11 mouse cellular contexts compared by ENCODE assay signal in genomic region chr9:50470377-50471100, GRCm38 (mm10). TPM values are rescaled to one million over a fixed set of nuclear protein-coding genes. Genes with fewer than 3 reads are reported as not detected.
A peak's percentile ranks its signal among the peaks of the same experiment; 100 is the strongest.
DNase-seq lines count a peak whose midpoint lies in the region; ATAC-seq and TF ChIP-seq lines count a peak whose summit lies in the region.
"Had no signal": no experiment of that assay in that cellular context is flagged by ENCODE, and none has a peak within 500 bp of the region (broad histone marks: within the 10 kb centered on the region; RNA-seq: fewer than 3 reads in every experiment).

No protein-coding gene starts in this region.

- H3K4me2 ChIP-seq in embryonic facial prominence, embryonic 14.5 days (ENCODE audit: low read depth, low read length), result no peak overlapping the region
- H3K4me2 ChIP-seq in myocyte (ENCODE audit: low read depth), result no peak overlapping the region
- H3K4me2 ChIP-seq: lung, embryonic 15.5 days had no signal

- no peaks in the 10 kb centered on the region for H3K9me3 ChIP-seq in embryonic facial prominence, embryonic 14.5 days (ENCODE audit: control insufficient read depth, low read length)
- H3K9me3 ChIP-seq: lung, embryonic 15.5 days had no signal

- H3K4me3 ChIP-seq in embryonic facial prominence, embryonic 14.5 days (ENCODE audit: low read depth, low read length), result no peak overlapping the region
- no peak overlapping the region for H3K4me3 ChIP-seq in myocyte
- H3K4me3 ChIP-seq: gastrocnemius, adult 2 months; lung, embryonic 15.5 days had no signal

- H3ac ChIP-seq in myocyte (ENCODE audit: control insufficient read depth, insufficient read length), result no peak overlapping the region

- 0 out of 2 replicates have a peak overlapping the region, but pooled peaks have one; percentile 0 for H3K27ac ChIP-seq in embryonic facial prominence, embryonic 14.5 days (replicated peaks; ENCODE audit: low read depth, low read length)
- H3K27ac ChIP-seq: gastrocnemius, adult 2 months; kidney, postnatal 0 days; lung, embryonic 15.5 days had no signal

- ATAC-seq in embryonic facial prominence, embryonic 14.5 days (ENCODE audit: low read depth), result no peak

- no peaks in the 10 kb centered on the region for H3K27me3 ChIP-seq in embryonic facial prominence, embryonic 14.5 days (replicated peaks; ENCODE audit: control insufficient read depth, insufficient read depth, low read length)
- H3K27me3 ChIP-seq in myocyte (ENCODE audit: control insufficient read depth, insufficient read depth, insufficient read length), result no peaks in the 10 kb centered on the region
- H3K27me3 ChIP-seq: lung, embryonic 15.5 days had no signal

- no peaks in the 10 kb centered on the region for H3K79me2 ChIP-seq in myocyte (ENCODE audit: control insufficient read depth, insufficient read depth)

- WGBS in embryonic facial prominence, embryonic 14.5 days, result 76% methylated on average over 5 of the region's 5 CpGs

- no peaks in the 10 kb centered on the region for H3K36me3 ChIP-seq in embryonic facial prominence, embryonic 14.5 days (ENCODE audit: control insufficient read depth, insufficient read depth, low read length)
- H3K36me3 ChIP-seq in myocyte (ENCODE audit: control insufficient read depth, insufficient read depth), result no peaks in the 10 kb centered on the region
- H3K36me3 ChIP-seq: lung, embryonic 15.5 days had no signal

- H3K9ac ChIP-seq in embryonic facial prominence, embryonic 14.5 days (ENCODE audit: low read depth, low read length), result no peak overlapping the region
- H3K9ac ChIP-seq: lung, embryonic 15.5 days had no signal

- H3K4me1 ChIP-seq in embryonic facial prominence, embryonic 14.5 days (ENCODE audit: control insufficient read depth, insufficient read depth, low read length), result no peaks in the 10 kb centered on the region

- no peak for TF ChIP-seq POLR2A in myocyte (IDR thresholded peaks at IDR 0.05; ENCODE audit: insufficient read length, low read depth)

- DNase-seq in 3134 (ENCODE audit: extremely low read depth, insufficient read length, low spot score) (peak; percentile 36), 3T3-L1 (ENCODE audit: low read depth, low spot score) (peak; percentile 85)
- DNase-seq in embryonic facial prominence, embryonic 14.5 days (ENCODE audit: low spot score), result no peak
- no peak for DNase-seq in natural killer cell, adult 2 months (ENCODE audit: low spot score in 2 of 2)
- DNase-seq in cerebellum, postnatal 4 days (ENCODE audit: low spot score in 2 of 2), result no peak
- DNase-seq in ovary, postnatal 36 days (ENCODE audit: low spot score), result no peak
- DNase-seq: gastrocnemius, adult 2 months; heart, postnatal 4 days had no signal

TF ChIP-seq in myocyte, 11 proteins besides CTCF, POLR2A, EP300 and RAD21:
- TF ChIP-seq CEBPB (IDR thresholded peaks at IDR 0.05; ENCODE audit: insufficient read depth, poor library complexity, severe bottlenecking), result 0 out of 2 replicates have a peak, but pooled peaks have one; percentile 37
- TF ChIP-seq MYOD1 (IDR thresholded peaks at IDR 0.05; ENCODE audit: control insufficient read depth in 1 of 3, insufficient read length in 2 of 3, low read depth in 2 of 3), result no peak

RNA-seq across cellular contexts. Expression of gene Plet1, which starts 23.8 kb away (rescaled TPM):
- 2.7 and 7.1 TPM in 2 replicates for polyA plus RNA-seq in embryonic facial prominence, embryonic 14.5 days (2014; fragmentation: Nextera tagmentation; extraction: Ambion mirVana)
- 7.9 TPM for polyA plus RNA-seq in myocyte (2012; fragmentation: generic; extraction: Trizol)

RNA-seq across cellular contexts. Expression of gene Pts, which starts 58.0 kb away (rescaled TPM):
- 61.3 and 63.3 TPM in 2 replicates for polyA plus RNA-seq in embryonic facial prominence, embryonic 14.5 days (2014; fragmentation: Nextera tagmentation; extraction: Ambion mirVana)
- polyA plus RNA-seq in myocyte (2012; fragmentation: generic; extraction: Trizol), result 29.4 TPM

Comparison
In these comparisons a context has a peak if more than half of its experiments do, and no peak if none do; other contexts are left out.
1. DNase-seq: peak in 3134 (single experiment) and 3T3-L1 (single experiment); none in embryonic facial prominence, embryonic 14.5 days (single experiment), natural killer cell, adult 2 months (0 of 2), cerebellum, postnatal 4 days (0 of 2) and ovary, postnatal 36 days (single experiment).